Mouse (Mus musculus): Measurements from ENCODE around the gene Lgr6.
A peak's percentile ranks its signal among the peaks of the same experiment; 100 is the strongest.

GRCm38 (mm10) chr1:135132473-135132872 lies 27.4 kb upstream of the Lgr6 start, which contains the start of gene Ptpn7:
- peak; percentile 73 for TF ChIP-seq CTCF (IDR thresholded peaks at IDR 0.05)
- no peak for TF ChIP-seq POLR2A (IDR thresholded peaks at IDR 0.05; ENCODE audit: insufficient read depth, low read depth, low read length)
